Comparison of ENCODE assay signal across 23 mouse cellular contexts in the genomic region with DNA sequence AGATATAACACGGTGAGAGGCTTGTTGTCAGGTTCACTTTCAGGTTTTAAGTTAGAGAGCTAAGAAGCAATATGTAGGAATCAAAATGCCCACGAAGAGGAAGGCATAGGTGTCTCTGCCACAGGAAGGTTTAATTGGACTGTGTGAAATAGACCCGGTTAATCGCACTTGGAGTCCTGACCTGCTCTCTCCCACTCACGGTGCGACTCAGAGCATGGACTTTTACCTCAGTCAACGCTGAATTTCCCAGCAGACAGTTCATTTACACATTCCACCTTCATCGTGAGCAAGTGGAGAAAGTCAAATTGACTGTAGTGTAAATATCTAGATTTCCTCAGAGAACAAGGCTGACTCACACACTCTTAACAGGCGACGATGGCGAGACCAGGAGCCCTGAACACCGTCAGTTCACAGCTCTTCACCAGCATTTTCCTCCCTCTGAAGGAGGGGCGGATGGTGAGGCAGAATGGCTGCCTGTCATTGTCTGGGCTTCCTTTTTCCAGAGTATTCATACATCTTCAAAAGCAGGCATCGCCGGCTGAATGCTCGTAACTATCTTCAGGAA.
DNase-seq lines count a peak whose midpoint lies in the region; ATAC-seq and TF ChIP-seq lines count a peak whose summit lies in the region.
"Had no signal": no experiment of that assay in that cellular context is flagged by ENCODE, and none has a peak within 500 bp of the region (broad histone marks: within the 10 kb centered on the region; RNA-seq: fewer than 3 reads in every experiment).

No protein-coding gene starts in this region.

- peaks cover 3% of the 10 kb centered on the region; the same call in 1 of the 2 replicates for H3K79me2 ChIP-seq in liver, adult 2 months (ENCODE audit: control insufficient read depth, insufficient read depth, low read length)

- H3K4me1 ChIP-seq in heart, embryonic 10.5 days = peaks cover 22% of the 10 kb centered on the region
- no peaks in the 10 kb centered on the region; the same call in none of the 2 replicates for H3K4me1 ChIP-seq in liver, adult 2 months (ENCODE audit: control insufficient read depth, insufficient read depth, low read length)
- H3K4me1 ChIP-seq in liver, embryonic 12.5 days = peaks cover 6% of the 10 kb centered on the region
- peaks cover 30% of the 10 kb centered on the region; the same call in 1 of the 2 replicates for H3K4me1 ChIP-seq in stomach, embryonic 15.5 days
- H3K4me1 ChIP-seq: hindbrain, embryonic 12.5 days; midbrain, embryonic 13.5 days; neural tube, embryonic 12.5 days had no signal

- TF ChIP-seq POLR2A in liver, adult 2 months (IDR thresholded peaks at IDR 0.05; ENCODE audit: extremely low read depth, insufficient read depth, low read length) = no peak

- no peak overlapping the region for H3K4me2 ChIP-seq in liver, embryonic 12.5 days
- H3K4me2 ChIP-seq in stomach, embryonic 15.5 days = no peak overlapping the region
- H3K4me2 ChIP-seq: embryonic facial prominence, embryonic 15.5 days; hindbrain, embryonic 12.5 days; limb, embryonic 15.5 days; midbrain, embryonic 13.5 days; neural tube, embryonic 12.5 days had no signal

- no peaks in the 10 kb centered on the region for H3K36me3 ChIP-seq in heart, embryonic 10.5 days
- H3K36me3 ChIP-seq in liver, adult 2 months (ENCODE audit: control insufficient read depth, insufficient read depth, low read length) = no peaks in the 10 kb centered on the region
- H3K36me3 ChIP-seq in liver, embryonic 12.5 days = no peaks in the 10 kb centered on the region
- H3K36me3 ChIP-seq in stomach, embryonic 15.5 days = no peaks in the 10 kb centered on the region
- H3K36me3 ChIP-seq: embryonic facial prominence, embryonic 15.5 days; hindbrain, embryonic 12.5 days; limb, embryonic 15.5 days; midbrain, embryonic 13.5 days; neural tube, embryonic 12.5 days had no signal

- H3K9me3 ChIP-seq in heart, embryonic 10.5 days = no peaks in the 10 kb centered on the region
- H3K9me3 ChIP-seq in liver, embryonic 12.5 days (replicated peaks) = no peaks in the 10 kb centered on the region
- no peaks in the 10 kb centered on the region for H3K9me3 ChIP-seq in stomach, embryonic 15.5 days
- H3K9me3 ChIP-seq: embryonic facial prominence, embryonic 15.5 days; hindbrain, embryonic 12.5 days; limb, embryonic 15.5 days; midbrain, embryonic 13.5 days; neural tube, embryonic 12.5 days had no signal

- no peaks in the 10 kb centered on the region for H3K27me3 ChIP-seq in heart, embryonic 10.5 days (ENCODE audit: insufficient read depth, poor library complexity, severe bottlenecking)
- H3K27me3 ChIP-seq in liver, adult 2 months (ENCODE audit: control insufficient read depth, insufficient read depth, low read length) = no peaks in the 10 kb centered on the region
- H3K27me3 ChIP-seq in liver, embryonic 12.5 days (replicated peaks) = no peaks in the 10 kb centered on the region
- no peaks in the 10 kb centered on the region for H3K27me3 ChIP-seq in stomach, embryonic 15.5 days (replicated peaks)
- H3K27me3 ChIP-seq: embryonic facial prominence, embryonic 15.5 days; hindbrain, embryonic 12.5 days; limb, embryonic 15.5 days; midbrain, embryonic 13.5 days; neural tube, embryonic 12.5 days had no signal

- TF ChIP-seq CTCF in liver, adult 2 months (IDR thresholded peaks at IDR 0.05; ENCODE audit: low read depth, low read length) = no peak

- no peak for ATAC-seq in liver, embryonic 12.5 days
- peak; percentile 37; the same call in 1 of the 2 replicates for ATAC-seq in stomach, embryonic 15.5 days (ENCODE audit: insufficient read depth, low FRiP score, low read depth)
- ATAC-seq: forebrain, embryonic 14.5 days had no signal

- H3K9ac ChIP-seq in liver, adult 2 months (ENCODE audit: low read depth, low read length) = no peak overlapping the region
- H3K9ac ChIP-seq in liver, embryonic 12.5 days = no peak overlapping the region
- H3K9ac ChIP-seq in stomach, embryonic 15.5 days = no peak overlapping the region
- H3K9ac ChIP-seq: embryonic facial prominence, embryonic 15.5 days; hindbrain, embryonic 12.5 days; midbrain, embryonic 13.5 days; neural tube, embryonic 12.5 days had no signal

- 59% methylated on average over 16 of the region's 16 CpGs for WGBS in heart, embryonic 10.5 days
- 64% methylated on average over 16 of the region's 16 CpGs for WGBS in liver, adult 2 months
- WGBS in liver, embryonic 12.5 days (ENCODE audit: insufficient replicate concordance) = 66% methylated on average over 16 of the region's 16 CpGs
- 53% methylated on average over 16 of the region's 16 CpGs for WGBS in stomach, embryonic 15.5 days

- H3K27ac ChIP-seq in heart, embryonic 10.5 days = 0 out of 2 replicates have a peak overlapping the region, but pooled peaks have one; percentile 26
- H3K27ac ChIP-seq in liver, adult 2 months (replicated peaks; ENCODE audit: insufficient read depth, low read depth, low read length) = no peak overlapping the region
- no peak overlapping the region for H3K27ac ChIP-seq in liver, embryonic 12.5 days
- peak overlapping the region; percentile 35; the same call in 1 of the 2 replicates for H3K27ac ChIP-seq in stomach, embryonic 15.5 days
- H3K27ac ChIP-seq: embryonic facial prominence, embryonic 15.5 days; hindbrain, embryonic 12.5 days; limb, embryonic 15.5 days; midbrain, embryonic 13.5 days; neural tube, embryonic 12.5 days had no signal

- H3K4me3 ChIP-seq in heart, embryonic 10.5 days = no peak overlapping the region
- H3K4me3 ChIP-seq in liver, adult 2 months (ENCODE audit: insufficient read depth, low read depth, low read length) = no peak overlapping the region
- no peak overlapping the region for H3K4me3 ChIP-seq in liver, embryonic 12.5 days
- H3K4me3 ChIP-seq in stomach, embryonic 15.5 days (replicated peaks) = no peak overlapping the region
- H3K4me3 ChIP-seq: embryonic facial prominence, embryonic 15.5 days; hindbrain, embryonic 12.5 days; limb, embryonic 15.5 days; midbrain, embryonic 13.5 days; neural tube, embryonic 12.5 days had no signal

- no peak for DNase-seq in heart, embryonic 10.5 days (ENCODE audit: low spot score)
- DNase-seq in heart, adult 8-10 months (ENCODE audit: low spot score) = no peak
- DNase-seq in liver, adult 2 months (ENCODE audit: extremely low read depth, low read depth, low spot score) = peak; percentile 30
- DNase-seq in brain, adult 2 months (ENCODE audit: low read depth, low spot score) = peak; percentile 69
- DNase-seq in gastrocnemius, postnatal 10 days = no peak
- DNase-seq: adrenal gland, postnatal 25 days; cerebellum, adult 9-10 months; gastrocnemius, postnatal 14 days; kidney, adult 9 months; kidney, postnatal 14 days; lung, postnatal 14 days; retina, postnatal 1 day; spleen, adult 18-20 months; thymus, adult 18-20 months; thymus, postnatal 36 days had no signal

Comparison
In these comparisons a context has a peak if more than half of its experiments do, and no peak if none do; other contexts are left out.
1. DNase-seq: peak in liver, adult 2 months (single experiment) and brain, adult 2 months (single experiment); none in heart, embryonic 10.5 days (single experiment), heart, adult 8-10 months (single experiment) and gastrocnemius, postnatal 10 days (single experiment).
2. H3K27ac ChIP-seq: peak in heart, embryonic 10.5 days (single experiment) and stomach, embryonic 15.5 days (single experiment); none in liver, adult 2 months (single experiment) and liver, embryonic 12.5 days (single experiment).